Mouse (Mus musculus) heart, adult 2 months (tissue): Measurements from ENCODE around the gene Exog. TPM values are rescaled to one million over a fixed set of nuclear protein-coding genes. Genes with fewer than 3 reads are reported as not detected.

ENCODE experiments used
- DNase-seq, 2 experiments: peaks; one replicate each; pipeline ENCODE4 v3.0.0; 2021
- H3K27ac ChIP-seq: fragments of 200-600 bp; 2 replicates; pipeline ENCODE4 v1.8.1; 2022
- H3K27me3 ChIP-seq: fragments of 200-500 bp; 2 replicates; pipeline ENCODE4 v1.6.1; 2012; ENCODE audit warnings: mild to moderate bottlenecking, low read length, inconsistent platforms, mixed read lengths; ENCODE audit not compliant: control insufficient read depth, insufficient read depth
- H3K36me3 ChIP-seq: fragments of 200-500 bp; 2 replicates; pipeline ENCODE4 v1.6.1; 2012; ENCODE audit warnings: low read length, inconsistent platforms; ENCODE audit not compliant: control insufficient read depth, insufficient read depth
- H3K4me1 ChIP-seq: fragments of 200-500 bp; 2 replicates; pipeline ENCODE4 v1.6.1; 2011; ENCODE audit warnings: low read length; ENCODE audit not compliant: control insufficient read depth, insufficient read depth
- H3K4me3 ChIP-seq: fragments of 200-600 bp; 2 replicates; pipeline ENCODE4 v1.8.1; 2022
- H3K79me2 ChIP-seq: fragments of 200-500 bp; replicated peaks from 2 replicates; pipeline ENCODE4 v1.6.1; 2012; ENCODE audit warnings: mild to moderate bottlenecking, inconsistent platforms, low read length, moderate library complexity, mixed read lengths; ENCODE audit not compliant: control insufficient read depth, insufficient read depth
- H3K9ac ChIP-seq: fragments of 200-500 bp; 2 replicates; pipeline ENCODE4 v1.6.1; 2012; ENCODE audit warnings: low read depth, mild to moderate bottlenecking, control low read depth, inconsistent platforms, low read length, mixed read lengths
- CTCF ChIP-seq: fragments of 200-600 bp; IDR thresholded peaks from 2 replicates; pipeline ENCODE4 v1.8.1; 2022; ENCODE audit warnings: antibody characterized with exemption, mild to moderate bottlenecking, moderate library complexity
- EP300 ChIP-seq: fragments of 200-500 bp; IDR thresholded peaks from 2 replicates; pipeline ENCODE4 v1.6.1; 2011; ENCODE audit warnings: low read depth, low read length, control low read depth; ENCODE audit not compliant: insufficient read depth
- POLR2A ChIP-seq: fragments of 200-500 bp; IDR thresholded peaks from 2 replicates; pipeline ENCODE4 v1.6.1; 2011; ENCODE audit warnings: mild to moderate bottlenecking, low read depth, low read length, control low read depth; ENCODE audit not compliant: insufficient read depth
- WGBS: fragments of 180-500 bp; shearing (Covaris S2); methylation state at CpG from one replicate; pipeline ENCODE4 v1.1.7; 2018; 5-methylcytosine and 5-hydroxymethylcytosine counted together
- intact Hi-C: fragments of 180-260 bp; cut with DNase I; formaldehyde crosslinking; loops from one replicate; pipeline ENCODE4 v1.15.1; 2025
- polyA plus RNA-seq: library from polyadenylated mRNA; depleted of rRNA; stranded (reverse); fragments of >200 nt; gene quantifications from 2 replicates; pipeline ENCODE4 v1.2.3, GENCODE M21; 2012
- total RNA-seq, 2 experiments: library from RNA; stranded (reverse); gene quantifications; 2 replicates each; pipeline ENCODE4 v1.2.3; 2021

Gene Exog
- total and polyA plus RNA-seq, 3 experiments, result 1.7 to 3.1 (median 2.0) TPM

GRCm38 (mm10) chr9:119474717-119475611 lies 30.2 kb downstream of the Exog start:
- no peak overlapping the region for H3K9ac ChIP-seq
- 41% methylated on average over 15 of the region's 15 CpGs for WGBS
- intact Hi-C loops, result loop anchor here (5.0 kb wide), 1 partner anchor 42 kb away; no protein-coding TSS in a partner anchor

GRCm38 (mm10) chr9:119477754-119478153 lies 33.0 kb downstream of the Exog start:
- intact Hi-C loops, result loop anchor here (5.0 kb wide), 1 partner anchor 40 kb away; no protein-coding TSS in a partner anchor
- WGBS, result 26% methylated on average over 6 of the region's 6 CpGs
- H3K4me1 ChIP-seq, result peaks cover 22% of the 10 kb centered on the region
- no peaks in the 10 kb centered on the region for H3K79me2 ChIP-seq
- no peaks in the 10 kb centered on the region for H3K27me3 ChIP-seq
- no peak overlapping the region for H3K9ac ChIP-seq
- DNase-seq, result no peak
- peak overlapping the region; percentile 75 for H3K27ac ChIP-seq
- H3K4me3 ChIP-seq, result no peak overlapping the region
- no peaks in the 10 kb centered on the region for H3K36me3 ChIP-seq
- TF ChIP-seq POLR2A (no peak), EP300 (no peak), CTCF (no peak)

More at GRCm38 (mm10) chr9:119474717-119475611, 30.2 kb downstream of the Exog start:
- Histone ChIP-seq H3K27ac (peak overlapping the region; percentile 77), H3K4me1 (peaks cover 25% of the 10 kb centered on the region), H3K27me3 (no peaks in the 10 kb centered on the region), H3K79me2 (no peaks in the 10 kb centered on the region), H3K36me3 (no peaks in the 10 kb centered on the region), H3K4me3 (no peak overlapping the region)
- peak; percentile 52 to 81 for DNase-seq
- TF ChIP-seq POLR2A (no peak), EP300 (peak; percentile 75), CTCF (no peak)

- peak; percentile 54 to 65 for DNase-seq
- WGBS, result 40% methylated on average over 11 of the region's 11 CpGs
Measured at GRCm38 (mm10) chr9:119478345-119478744, 33.6 kb downstream of the Exog start.

GRCm38 (mm10) chr9:119479297-119479696 lies 34.6 kb downstream of the Exog start:
- Histone ChIP-seq H3K79me2 (no peaks in the 10 kb centered on the region), H3K4me1 (peaks cover 16% of the 10 kb centered on the region), H3K27ac (peak overlapping the region; percentile 75), H3K36me3 (no peaks in the 10 kb centered on the region), H3K27me3 (no peaks in the 10 kb centered on the region), H3K4me3 (no peak overlapping the region), H3K9ac (no peak overlapping the region)
- 29% methylated on average over 8 of the region's 8 CpGs for WGBS
- peak; percentile 76 to 87 for DNase-seq
- intact Hi-C loops, result loop anchor here (5.0 kb wide), 1 partner anchor 38 kb away; no protein-coding TSS in a partner anchor
- TF ChIP-seq EP300 (peak; percentile 91), CTCF (no peak), POLR2A (no peak; the same call in 1 of the 2 replicates)

More at GRCm38 (mm10) chr9:119478345-119478744, 33.6 kb downstream of the Exog start:
- H3K27me3 ChIP-seq, result no peaks in the 10 kb centered on the region
- no peak overlapping the region for H3K4me3 ChIP-seq
- no peaks in the 10 kb centered on the region for H3K79me2 ChIP-seq
- intact Hi-C loops, result loop anchor here (5.0 kb wide), 1 partner anchor 39 kb away; no protein-coding TSS in a partner anchor
- TF ChIP-seq EP300, result 0 out of 2 replicates have a peak, but pooled peaks have one; percentile 36
- no peak for TF ChIP-seq CTCF
- H3K9ac ChIP-seq, result peak overlapping the region; percentile 22; the same call in 1 of the 2 replicates
- H3K36me3 ChIP-seq, result no peaks in the 10 kb centered on the region
- peaks cover 22% of the 10 kb centered on the region for H3K4me1 ChIP-seq
- peak overlapping the region; percentile 75 for H3K27ac ChIP-seq

GRCm38 (mm10) chr9:119481612-119482011 lies 36.9 kb downstream of the Exog start:
- H3K27ac ChIP-seq, result no peak overlapping the region
- peaks cover 14% of the 10 kb centered on the region; the same call in 1 of the 2 replicates for H3K4me1 ChIP-seq
- no peak for TF ChIP-seq EP300
- TF ChIP-seq POLR2A, result no peak
- no peak for TF ChIP-seq CTCF
- no peaks in the 10 kb centered on the region for H3K27me3 ChIP-seq
- no peak for DNase-seq
- H3K36me3 ChIP-seq, result no peaks in the 10 kb centered on the region
- no peak overlapping the region for H3K4me3 ChIP-seq
- intact Hi-C loops, result no loop called here
- WGBS, result 75% methylated on average over 4 of the region's 4 CpGs
- no peak overlapping the region for H3K9ac ChIP-seq
- no peaks in the 10 kb centered on the region for H3K79me2 ChIP-seq
